Mouse (Mus musculus): ENCODE measurements around the gene Ptges2. TPM values are rescaled to one million over a fixed set of nuclear protein-coding genes. Genes with fewer than 3 reads are reported as not detected.

Gene Ptges2
- polyA plus RNA-seq (2015; fragmentation: Nextera tagmentation; extraction: Ambion mirVana): 65.6 and 72.8 TPM in 2 replicates

GRCm38 (mm10) chr2:32395484-32395945, at the start of gene Ptges2:
TSS of gene Ptges2 (plus strand) at chr2:32395896.

GRCm38 (mm10) chr2:32352151-32353006, 43.3 kb upstream of the Ptges2 start, which contains the start of gene Ciz1:
TSS of gene Ciz1 (plus strand) at chr2:32352327.

GRCm38 (mm10) chr2:32353007-32353542, 42.6 kb upstream of the Ptges2 start, which contains the start of gene Dnm1:
TSS of gene Dnm1 (minus strand) at chr2:32353338.

GRCm38 (mm10) chr2:32381775-32382223, 13.9 kb upstream of the Ptges2 start, which contains the start of gene 1110008P14Rik:
TSS of gene 1110008P14Rik (minus strand) at chr2:32381938.

GRCm38 (mm10) chr2:32387706-32388490, 7.8 kb upstream of the Ptges2 start, which contains the start of gene Lcn2:
TSS of gene Lcn2 (minus strand) at chr2:32388252.

GRCm38 (mm10) chr2:32449761-32450754, 54.4 kb downstream of the Ptges2 start, which contains the start of gene Naif1:
TSS of gene Naif1 (plus strand) at chr2:32450457.

GRCm38 (mm10) chr2:32450881-32451844, 55.5 kb downstream of the Ptges2 start, which contains the start of gene Slc25a25:
TSS of gene Slc25a25 (minus strand) at chr2:32451445.

Other genes starting within 250 kb of the Ptges2 start
- gene Prrc2b, start 244.8 kb upstream of the Ptges2 start, polyA plus RNA-seq (2015; fragmentation: Nextera tagmentation; extraction: Ambion mirVana): 49.8 and 72.2 TPM in 2 replicates
- 20.3 and 22.4 TPM in 2 replicates for gene Pomt1, start 159.3 kb upstream of the Ptges2 start, polyA plus RNA-seq (2015; fragmentation: Nextera tagmentation; extraction: Ambion mirVana)
- 89.7 and 106 TPM in 2 replicates for gene Uck1, start 135.7 kb upstream of the Ptges2 start, polyA plus RNA-seq (2015; fragmentation: Nextera tagmentation; extraction: Ambion mirVana)
- gene Golga2, start 108.5 kb upstream of the Ptges2 start, polyA plus RNA-seq (2015; fragmentation: Nextera tagmentation; extraction: Ambion mirVana): 22.7 and 26.8 TPM in 2 replicates
- 488 and 494 TPM in 2 replicates for gene Swi5, start 107.8 kb upstream of the Ptges2 start, polyA plus RNA-seq (2015; fragmentation: Nextera tagmentation; extraction: Ambion mirVana)
- 28.7 and 35.2 TPM in 2 replicates for gene Ciz1, start 43.6 kb upstream of the Ptges2 start, polyA plus RNA-seq (2015; fragmentation: Nextera tagmentation; extraction: Ambion mirVana)
- 148 and 151 TPM in 2 replicates for gene Dnm1, start 42.6 kb upstream of the Ptges2 start, polyA plus RNA-seq (2015; fragmentation: Nextera tagmentation; extraction: Ambion mirVana)
- gene 1110008P14Rik, start 14.0 kb upstream of the Ptges2 start, polyA plus RNA-seq (2015; fragmentation: Nextera tagmentation; extraction: Ambion mirVana): 300 and 324 TPM in 2 replicates
- 1.2 and 2.4 TPM in 2 replicates for gene Lcn2, start 7.6 kb upstream of the Ptges2 start, polyA plus RNA-seq (2015; fragmentation: Nextera tagmentation; extraction: Ambion mirVana)
- gene Naif1, start 54.6 kb downstream of the Ptges2 start, polyA plus RNA-seq (2015; fragmentation: Nextera tagmentation; extraction: Ambion mirVana): 3.4 and 4.1 TPM in 2 replicates
- 45.4 and 50.9 TPM in 2 replicates for gene Slc25a25, start 55.5 kb downstream of the Ptges2 start, polyA plus RNA-seq (2015; fragmentation: Nextera tagmentation; extraction: Ambion mirVana)
- gene Fam102a, start 139.4 kb downstream of the Ptges2 start, polyA plus RNA-seq (2015; fragmentation: Nextera tagmentation; extraction: Ambion mirVana): 8.4 and 9.0 TPM in 2 replicates
- 146 and 153 TPM in 2 replicates for gene Dpm2, start 175.0 kb downstream of the Ptges2 start, polyA plus RNA-seq (2015; fragmentation: Nextera tagmentation; extraction: Ambion mirVana)
- gene Pip5kl1, start 178.9 kb downstream of the Ptges2 start, polyA plus RNA-seq (2015; fragmentation: Nextera tagmentation; extraction: Ambion mirVana): 15.4 and 21.2 TPM in 2 replicates
- 1.2 TPM in 2 replicates for gene 9430097D07Rik, start 179.8 kb downstream of the Ptges2 start, polyA plus RNA-seq (2015; fragmentation: Nextera tagmentation; extraction: Ambion mirVana)
- 43.1 and 45.8 TPM in 2 replicates for gene St6galnac4, start 191.2 kb downstream of the Ptges2 start, polyA plus RNA-seq (2015; fragmentation: Nextera tagmentation; extraction: Ambion mirVana)
- gene St6galnac6, start 203.8 kb downstream of the Ptges2 start, polyA plus RNA-seq (2015; fragmentation: Nextera tagmentation; extraction: Ambion mirVana): 21.6 and 23.7 TPM in 2 replicates
- gene Ak1, start 225.9 kb downstream of the Ptges2 start, polyA plus RNA-seq (2015; fragmentation: Nextera tagmentation; extraction: Ambion mirVana): 109 and 116 TPM in 2 replicates

Data from neural tube, postnatal 0 days (tissue).